10 mouse cellular contexts compared by ENCODE assay signal in genomic region chr5:143475153-143475844, GRCm38 (mm10). TPM values are rescaled to one million over a fixed set of nuclear protein-coding genes. Genes with fewer than 3 reads are reported as not detected.
DNase-seq lines count a peak whose midpoint lies in the region.
"Had no signal": no experiment of that assay in that cellular context is flagged by ENCODE, and none has a peak within 500 bp of the region (broad histone marks: within the 10 kb centered on the region; RNA-seq: fewer than 3 reads in every experiment).

No protein-coding gene starts in this region.

- H3K9me3 ChIP-seq in heart, embryonic 10.5 days = no peaks in the 10 kb centered on the region
- H3K9me3 ChIP-seq in embryonic facial prominence, embryonic 10.5 days = no peaks in the 10 kb centered on the region
- H3K9me3 ChIP-seq: embryonic facial prominence, embryonic 13.5 days had no signal

- 84% methylated on average over 20 of the region's 20 CpGs for WGBS in heart, embryonic 10.5 days
- 93% methylated on average over 20 of the region's 20 CpGs for WGBS in embryonic facial prominence, embryonic 10.5 days

- no peak overlapping the region for H3K27ac ChIP-seq in heart, embryonic 10.5 days
- no peak overlapping the region for H3K27ac ChIP-seq in embryonic facial prominence, embryonic 10.5 days (replicated peaks)
- H3K27ac ChIP-seq: embryonic facial prominence, embryonic 13.5 days had no signal

- H3K36me3 ChIP-seq in heart, embryonic 10.5 days = peaks cover 78% of the 10 kb centered on the region
- H3K36me3 ChIP-seq in embryonic facial prominence, embryonic 10.5 days (replicated peaks) = peaks cover 97% of the 10 kb centered on the region

- H3K27me3 ChIP-seq in heart, embryonic 10.5 days (ENCODE audit: insufficient read depth, poor library complexity, severe bottlenecking) = no peaks in the 10 kb centered on the region
- H3K27me3 ChIP-seq in embryonic facial prominence, embryonic 10.5 days (replicated peaks; ENCODE audit: low read depth, poor library complexity, severe bottlenecking) = no peaks in the 10 kb centered on the region
- H3K27me3 ChIP-seq: embryonic facial prominence, embryonic 13.5 days had no signal

- peak; percentile 70 for DNase-seq in heart, embryonic 10.5 days (ENCODE audit: low spot score)
- DNase-seq in heart, postnatal 4 days = no peak
- DNase-seq in urinary bladder, postnatal 14 days (ENCODE audit: low spot score) = peak; percentile 58
- no peak for DNase-seq in urinary bladder, postnatal 10 days (ENCODE audit: low spot score)
- peak; percentile 6 for DNase-seq in embryonic facial prominence, embryonic 10.5 days (ENCODE audit: low spot score)
- DNase-seq in urinary bladder, postnatal 36 days (ENCODE audit: low spot score in 2 of 2) = peak; percentile 26 to 47
- no peak for DNase-seq in cerebellum, adult 8-10 months
- DNase-seq in spleen, adult 12 weeks (ENCODE audit: low spot score) = no peak
- DNase-seq: lung, embryonic 14.5 days had no signal

- no peak overlapping the region for H3K4me3 ChIP-seq in heart, embryonic 10.5 days
- no peak overlapping the region for H3K4me3 ChIP-seq in embryonic facial prominence, embryonic 10.5 days
- H3K4me3 ChIP-seq: embryonic facial prominence, embryonic 13.5 days had no signal

- peaks cover 11% of the 10 kb centered on the region for H3K4me1 ChIP-seq in heart, embryonic 10.5 days
- no peaks in the 10 kb centered on the region for H3K4me1 ChIP-seq in embryonic facial prominence, embryonic 10.5 days
- H3K4me1 ChIP-seq: embryonic facial prominence, embryonic 13.5 days had no signal

RNA-seq across cellular contexts. Expression of gene Daglb, which starts 10.9 kb away (rescaled TPM):
- 11.9 and 13.9 TPM in 2 replicates for polyA plus RNA-seq in heart, embryonic 10.5 days (2016; fragmentation: Nextera tagmentation; extraction: Ambion mirVana)
- total RNA-seq in heart, postnatal 4 days (2021) = 1 to 10 TPM; 8.0 to 8.7 TPM
- 12.4 and 12.6 TPM in 2 replicates for polyA plus RNA-seq in embryonic facial prominence, embryonic 10.5 days (2016; fragmentation: Nextera tagmentation; extraction: Ambion mirVana)

RNA-seq across cellular contexts. Expression of gene Rac1, which starts 52.5 kb away (rescaled TPM):
- polyA plus RNA-seq in heart, embryonic 10.5 days (2016; fragmentation: Nextera tagmentation; extraction: Ambion mirVana) = 369 and 431 TPM in 2 replicates
- total RNA-seq in heart, postnatal 4 days (2021) = 100 to 1,000 TPM; 317 to 339 TPM
- 400 and 407 TPM in 2 replicates for polyA plus RNA-seq in embryonic facial prominence, embryonic 10.5 days (2016; fragmentation: Nextera tagmentation; extraction: Ambion mirVana)

Comparison
In these comparisons a context has a peak if more than half of its experiments do, and no peak if none do; other contexts are left out.
1. DNase-seq: peak in heart, embryonic 10.5 days (single experiment), urinary bladder, postnatal 14 days (single experiment), embryonic facial prominence, embryonic 10.5 days (single experiment) and urinary bladder, postnatal 36 days (2 of 2); none in heart, postnatal 4 days (single experiment), urinary bladder, postnatal 10 days (single experiment), cerebellum, adult 8-10 months (single experiment) and spleen, adult 12 weeks (single experiment).